Mouse (Mus musculus): Measurements from ENCODE around the gene Kcnmb1. TPM values are rescaled to one million over a fixed set of nuclear protein-coding genes. Genes with fewer than 3 reads are reported as not detected.

Gene Kcnmb1
- total and polyA plus RNA-seq, 3 experiments = 0.16 TPM; not detected in 2

DNA sequence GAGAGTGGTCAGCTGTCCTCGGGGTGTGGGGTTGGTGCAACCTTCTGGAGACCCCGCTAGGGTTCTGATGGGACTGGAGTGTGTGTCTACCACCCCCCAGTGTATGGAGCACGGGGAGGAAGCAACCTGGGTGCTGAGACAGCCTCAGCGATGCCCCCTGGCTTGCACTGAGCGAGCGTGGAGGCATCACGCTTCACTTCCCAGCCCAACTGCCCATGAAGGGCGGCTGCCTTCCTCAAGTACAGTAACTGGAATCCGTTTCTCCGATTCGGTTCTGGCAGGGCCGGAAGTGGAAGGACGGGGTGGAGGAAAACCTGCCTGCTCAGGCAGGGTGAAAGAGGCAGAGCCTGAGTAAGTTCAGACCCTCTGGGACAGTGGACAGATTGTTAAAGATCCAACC is 41.4 kb upstream of the Kcnmb1 start:
- Histone ChIP-seq H3K4me1 (ENCODE audit: insufficient read depth, low read depth, low read length) (no peaks in the 10 kb centered on the region), H3K27me3 (ENCODE audit: insufficient read depth, low read length) (peaks cover 6% of the 10 kb centered on the region; the same call in 1 of the 2 replicates), H3K9me3 (replicated peaks) (peaks cover 12% of the 10 kb centered on the region), H3K4me3 (ENCODE audit: low read depth, low read length) (no peak overlapping the region), H3K36me3 (replicated peaks) (no peaks in the 10 kb centered on the region)
- TF ChIP-seq GATA2 (IDR thresholded peaks at IDR 0.05; ENCODE audit: borderline replicate concordance, low read depth, low read length) (no peak), TAL1 (conservative IDR thresholded peaks at IDR 0.05; ENCODE audit: low read depth, low read length) (no peak), POLR2AphosphoS5 (IDR thresholded peaks at IDR 0.05; ENCODE audit: insufficient replicate concordance, low read depth, low read length) (no peak), GATA1 (IDR thresholded peaks at IDR 0.05; ENCODE audit: borderline replicate concordance, low read length) (no peak), CTCF (IDR thresholded peaks at IDR 0.05; ENCODE audit: low read depth, low read length) (no peak)
- DNase-seq (ENCODE audit: low spot score) (no peak), ATAC-seq (ENCODE audit: extremely low read depth, insufficient number of reproducible peaks, low FRiP score, poor library complexity, severe bottlenecking) (no peak)

DNA sequence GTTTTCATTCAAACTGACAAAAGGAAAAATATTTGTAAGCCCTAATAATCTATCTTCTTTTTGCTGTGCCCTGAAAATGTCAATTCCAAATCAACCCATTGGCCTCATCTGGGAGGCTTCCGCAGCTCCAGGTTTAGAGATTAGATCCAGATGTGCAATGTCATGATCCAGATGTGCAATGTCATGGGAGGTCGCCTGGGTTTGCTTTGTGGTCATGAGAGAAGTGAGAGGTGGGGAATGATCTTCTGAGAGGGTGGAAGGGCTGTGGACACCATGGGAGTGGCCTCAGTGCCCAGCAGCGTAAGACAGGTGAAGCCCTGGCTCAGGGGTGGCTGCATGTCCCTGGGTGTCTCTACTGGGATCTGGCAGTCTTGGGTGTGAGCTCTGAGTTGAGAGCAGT is 39.8 kb upstream of the Kcnmb1 start:
- TF ChIP-seq POLR2AphosphoS5 (IDR thresholded peaks at IDR 0.05; ENCODE audit: insufficient replicate concordance, low read depth, low read length) = no peak
- no peak for TF ChIP-seq GATA2 (IDR thresholded peaks at IDR 0.05; ENCODE audit: borderline replicate concordance, low read depth, low read length)
- TF ChIP-seq TAL1 (conservative IDR thresholded peaks at IDR 0.05; ENCODE audit: low read depth, low read length) = no peak
- no peak for TF ChIP-seq GATA1 (IDR thresholded peaks at IDR 0.05; ENCODE audit: borderline replicate concordance, low read length)
- no peak for TF ChIP-seq CTCF (IDR thresholded peaks at IDR 0.05; ENCODE audit: low read depth, low read length)
- DNase-seq (ENCODE audit: low spot score) (no peak), ATAC-seq (ENCODE audit: extremely low read depth, insufficient number of reproducible peaks, low FRiP score, poor library complexity, severe bottlenecking) (no peak)
- no peak overlapping the region for H3K4me3 ChIP-seq (ENCODE audit: low read depth, low read length)
- peaks cover 6% of the 10 kb centered on the region; the same call in 1 of the 2 replicates for H3K27me3 ChIP-seq (ENCODE audit: insufficient read depth, low read length)
- H3K4me1 ChIP-seq (ENCODE audit: insufficient read depth, low read depth, low read length) = no peaks in the 10 kb centered on the region
- H3K36me3 ChIP-seq (replicated peaks) = no peaks in the 10 kb centered on the region
- peaks cover 12% of the 10 kb centered on the region for H3K9me3 ChIP-seq (replicated peaks)

DNA sequence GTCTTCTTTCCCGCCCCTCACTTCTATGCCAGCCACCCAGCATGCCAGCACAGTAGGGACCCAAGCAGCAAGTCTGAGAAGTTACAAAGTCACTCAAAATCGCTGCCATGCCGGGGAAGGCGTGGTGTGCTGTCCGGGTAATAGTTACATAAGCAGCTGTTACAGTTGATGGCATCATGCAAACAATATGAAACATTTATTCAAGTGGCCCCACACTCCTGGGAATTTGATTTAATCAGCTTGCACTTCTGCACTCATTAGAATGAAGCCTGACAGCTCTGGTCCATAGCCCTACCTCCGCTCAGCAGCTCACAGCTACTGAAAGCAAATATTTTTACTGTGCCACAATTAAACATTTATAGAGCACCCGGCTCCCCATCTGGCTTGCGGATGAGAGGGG is 37.0 kb upstream of the Kcnmb1 start:
- Histone ChIP-seq H3K4me1 (ENCODE audit: insufficient read depth, low read depth, low read length) (no peaks in the 10 kb centered on the region), H3K4me3 (ENCODE audit: low read depth, low read length) (no peak overlapping the region), H3K9me3 (replicated peaks) (peaks cover 23% of the 10 kb centered on the region), H3K36me3 (replicated peaks) (no peaks in the 10 kb centered on the region), H3K27me3 (ENCODE audit: insufficient read depth, low read length) (peaks cover 2% of the 10 kb centered on the region; the same call in 1 of the 2 replicates)
- no peak for DNase-seq (ENCODE audit: low spot score)
- no peak for TF ChIP-seq CTCF (IDR thresholded peaks at IDR 0.05; ENCODE audit: low read depth, low read length)
- no peak for TF ChIP-seq GATA2 (IDR thresholded peaks at IDR 0.05; ENCODE audit: borderline replicate concordance, low read depth, low read length)
- no peak for TF ChIP-seq GATA1 (IDR thresholded peaks at IDR 0.05; ENCODE audit: borderline replicate concordance, low read length)
- TF ChIP-seq TAL1 (conservative IDR thresholded peaks at IDR 0.05; ENCODE audit: low read depth, low read length) = no peak
- no peak for TF ChIP-seq POLR2AphosphoS5 (IDR thresholded peaks at IDR 0.05; ENCODE audit: insufficient replicate concordance, low read depth, low read length)
- ATAC-seq (ENCODE audit: extremely low read depth, insufficient number of reproducible peaks, low FRiP score, poor library complexity, severe bottlenecking) = no peak

DNA sequence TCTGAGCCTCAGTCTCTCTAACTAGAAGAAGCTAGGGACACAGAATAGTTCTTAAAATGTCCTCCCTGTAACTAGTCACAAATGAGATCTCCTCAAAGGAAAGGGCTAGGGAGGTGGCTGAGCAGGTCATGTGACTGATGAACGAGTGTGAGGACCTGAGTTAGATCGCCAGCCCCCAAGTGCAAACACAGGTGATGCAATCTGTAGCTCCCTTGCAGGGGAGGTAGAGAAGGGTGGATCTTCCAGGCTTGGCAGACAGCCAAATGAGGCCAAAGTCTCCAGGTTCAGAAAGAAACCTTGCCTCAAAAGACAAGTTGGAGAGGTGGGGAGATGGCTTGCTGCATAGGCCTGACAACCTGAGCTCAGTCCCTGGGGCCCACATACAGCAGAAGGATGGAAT is 36.3 kb upstream of the Kcnmb1 start:
- peaks cover 24% of the 10 kb centered on the region for H3K9me3 ChIP-seq (replicated peaks)
- ATAC-seq (ENCODE audit: extremely low read depth, insufficient number of reproducible peaks, low FRiP score, poor library complexity, severe bottlenecking) (no peak), DNase-seq (ENCODE audit: low spot score) (no peak)
- H3K27me3 ChIP-seq (ENCODE audit: insufficient read depth, low read length) = no peaks in the 10 kb centered on the region; the same call in 1 of the 2 replicates
- H3K4me1 ChIP-seq (ENCODE audit: insufficient read depth, low read depth, low read length) = no peaks in the 10 kb centered on the region
- no peaks in the 10 kb centered on the region for H3K36me3 ChIP-seq (replicated peaks)
- H3K4me3 ChIP-seq (ENCODE audit: low read depth, low read length) = no peak overlapping the region
- TF ChIP-seq CTCF (IDR thresholded peaks at IDR 0.05; ENCODE audit: low read depth, low read length) = no peak
- no peak for TF ChIP-seq GATA1 (IDR thresholded peaks at IDR 0.05; ENCODE audit: borderline replicate concordance, low read length)
- no peak for TF ChIP-seq TAL1 (conservative IDR thresholded peaks at IDR 0.05; ENCODE audit: low read depth, low read length)
- no peak for TF ChIP-seq GATA2 (IDR thresholded peaks at IDR 0.05; ENCODE audit: borderline replicate concordance, low read depth, low read length)
- no peak for TF ChIP-seq POLR2AphosphoS5 (IDR thresholded peaks at IDR 0.05; ENCODE audit: insufficient replicate concordance, low read depth, low read length)

DNA sequence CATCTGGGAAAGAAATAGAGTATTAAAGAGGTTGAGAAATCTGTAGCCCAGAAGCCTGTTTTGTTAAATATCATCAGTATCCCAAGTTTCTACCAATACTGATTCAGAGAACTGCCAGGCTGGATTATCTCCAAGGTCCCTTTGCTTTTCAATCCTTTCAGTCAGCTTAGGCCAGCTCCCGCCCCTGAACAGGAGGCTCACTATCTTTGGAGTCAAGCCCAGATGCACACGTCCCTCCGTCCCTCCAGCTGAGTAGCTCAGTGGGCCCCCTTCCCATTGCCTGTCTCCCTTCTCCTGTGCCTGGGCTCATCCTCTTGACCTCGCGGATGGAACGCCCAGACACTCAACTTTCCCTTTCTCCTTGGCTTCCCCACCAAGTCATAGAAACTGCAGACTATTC is 35.5 kb upstream of the Kcnmb1 start:
- DNase-seq (ENCODE audit: low spot score) (no peak), ATAC-seq (ENCODE audit: extremely low read depth, insufficient number of reproducible peaks, low FRiP score, poor library complexity, severe bottlenecking) (no peak)
- Histone ChIP-seq H3K27me3 (ENCODE audit: insufficient read depth, low read length) (no peaks in the 10 kb centered on the region), H3K4me1 (ENCODE audit: insufficient read depth, low read depth, low read length) (no peaks in the 10 kb centered on the region), H3K9me3 (replicated peaks) (peaks cover 24% of the 10 kb centered on the region), H3K36me3 (replicated peaks) (no peaks in the 10 kb centered on the region), H3K4me3 (ENCODE audit: low read depth, low read length) (no peak overlapping the region)
- TF ChIP-seq GATA1 (IDR thresholded peaks at IDR 0.05; ENCODE audit: borderline replicate concordance, low read length) (no peak), GATA2 (IDR thresholded peaks at IDR 0.05; ENCODE audit: borderline replicate concordance, low read depth, low read length) (no peak), CTCF (IDR thresholded peaks at IDR 0.05; ENCODE audit: low read depth, low read length) (no peak), TAL1 (conservative IDR thresholded peaks at IDR 0.05; ENCODE audit: low read depth, low read length) (no peak)

DNA sequence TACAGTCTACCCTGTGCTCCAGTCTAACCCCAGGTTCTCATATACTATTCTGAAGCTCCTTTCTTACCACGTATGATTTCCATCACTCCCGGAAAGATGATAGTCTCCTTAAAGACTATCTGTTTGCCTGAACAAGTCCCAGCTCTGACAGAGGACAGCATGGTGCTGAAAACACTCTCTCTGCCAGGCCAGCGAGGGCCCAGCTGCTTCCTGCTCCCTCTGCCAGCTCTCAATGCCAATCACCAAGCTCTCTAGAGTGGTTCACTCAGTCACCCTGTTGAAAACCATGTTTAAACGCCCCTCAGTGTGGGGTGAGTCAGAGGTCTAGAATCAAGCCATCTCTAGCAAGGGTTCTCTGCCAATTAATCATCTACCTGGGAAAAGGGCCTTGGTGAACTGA is 35.0 kb upstream of the Kcnmb1 start:
- Histone ChIP-seq H3K4me1 (ENCODE audit: insufficient read depth, low read depth, low read length) (no peaks in the 10 kb centered on the region), H3K4me3 (ENCODE audit: low read depth, low read length) (no peak overlapping the region), H3K9me3 (replicated peaks) (peaks cover 23% of the 10 kb centered on the region), H3K27me3 (ENCODE audit: insufficient read depth, low read length) (no peaks in the 10 kb centered on the region), H3K36me3 (replicated peaks) (no peaks in the 10 kb centered on the region)
- no peak for DNase-seq (ENCODE audit: low spot score)
- no peak for ATAC-seq (ENCODE audit: extremely low read depth, insufficient number of reproducible peaks, low FRiP score, poor library complexity, severe bottlenecking)
- no peak for TF ChIP-seq TAL1 (conservative IDR thresholded peaks at IDR 0.05; ENCODE audit: low read depth, low read length)
- no peak for TF ChIP-seq CTCF (IDR thresholded peaks at IDR 0.05; ENCODE audit: low read depth, low read length)
- no peak for TF ChIP-seq POLR2AphosphoS5 (IDR thresholded peaks at IDR 0.05; ENCODE audit: insufficient replicate concordance, low read depth, low read length)
- TF ChIP-seq GATA2 (IDR thresholded peaks at IDR 0.05; ENCODE audit: borderline replicate concordance, low read depth, low read length) = no peak
- TF ChIP-seq GATA1 (IDR thresholded peaks at IDR 0.05; ENCODE audit: borderline replicate concordance, low read length) = no peak

All from G1E (cell line).